Mouse (Mus musculus): Measurements from ENCODE around the gene Adamtsl4. TPM values are rescaled to one million over a fixed set of nuclear protein-coding genes. Genes with fewer than 3 reads are reported as not detected.
A peak's percentile ranks its signal among the peaks of the same experiment; 100 is the strongest.
"Not testable (repeated sequence)": the region's sequence is repeated elsewhere in the genome, so short reads cannot be mapped to it uniquely, and the experiment has no call there.

Adamtsl4 gene
- polyA plus RNA-seq, 1 experiment from 2014 or later = 0.74 TPM

DNA sequence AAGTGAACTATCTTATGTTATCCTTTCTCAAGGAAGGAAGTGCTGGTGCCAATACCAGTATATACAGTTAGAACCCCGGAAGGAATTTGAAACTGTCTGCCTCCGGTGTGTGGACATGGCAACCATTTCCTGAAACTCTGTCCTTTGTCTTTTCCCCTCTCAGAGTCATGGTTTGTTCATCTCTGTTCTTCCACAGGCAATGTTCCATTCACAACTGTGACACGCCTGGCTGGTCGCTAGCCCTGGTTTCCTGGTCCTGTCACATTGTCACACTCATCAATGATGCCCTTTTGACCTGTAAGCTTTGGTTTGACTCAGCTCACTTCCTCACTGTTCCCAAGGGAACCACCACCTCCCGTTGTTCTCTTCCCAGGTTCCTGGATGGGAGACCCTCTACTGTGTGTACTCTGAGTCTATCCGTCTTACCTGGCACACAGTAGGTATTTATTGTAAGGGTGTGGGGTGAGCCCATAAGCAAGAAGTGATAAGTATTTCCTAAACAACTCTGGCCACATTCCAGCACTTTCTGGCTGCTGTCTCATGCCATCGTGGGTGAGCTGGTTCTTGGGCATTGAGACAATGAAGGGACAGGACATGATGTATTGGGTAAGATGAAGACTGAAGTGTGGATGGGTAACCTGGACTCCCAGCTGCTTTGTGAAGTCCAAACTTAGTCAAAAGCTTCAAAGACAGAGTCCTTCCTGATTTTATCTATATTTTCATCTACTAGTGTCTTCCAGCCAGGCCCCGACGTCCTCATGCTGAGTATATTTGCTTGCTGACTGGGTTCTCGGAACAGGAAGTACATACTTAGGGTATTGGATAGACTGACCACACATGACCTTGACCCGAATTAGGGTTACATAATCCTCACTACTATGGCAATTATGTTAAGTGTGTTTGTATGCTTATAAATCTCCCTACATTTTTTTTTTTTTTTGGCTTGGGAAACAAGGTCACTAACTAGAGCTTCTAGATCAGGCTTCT lies 6.4 kb upstream of the Adamtsl4 start:
- no peaks in the 10 kb centered on the region for H3K27me3 ChIP-seq (ENCODE audit: control insufficient read depth, insufficient read depth, low read depth, low read length)
- ATAC-seq (ENCODE audit: low read depth) = peak; percentile 36
- H3K27ac ChIP-seq (ENCODE audit: low read length) = peak overlapping the region; percentile 42; the same call in 1 of the 2 replicates
- peaks cover 13% of the 10 kb centered on the region for H3K4me1 ChIP-seq (ENCODE audit: control insufficient read depth, low read depth, low read length)
- H3K4me2 ChIP-seq (ENCODE audit: low read depth, low read length) = no peak overlapping the region
- WGBS (ENCODE audit: insufficient replicate concordance) = 33% methylated on average over 11 of the region's 11 CpGs
- H3K36me3 ChIP-seq (ENCODE audit: control insufficient read depth, insufficient read depth) = no peaks in the 10 kb centered on the region
- no peak overlapping the region for H3K9ac ChIP-seq (ENCODE audit: low read depth, low read length)
- no peaks in the 10 kb centered on the region for H3K9me3 ChIP-seq (replicated peaks; ENCODE audit: control insufficient read depth, low read length)
- no peak overlapping the region for H3K4me3 ChIP-seq (ENCODE audit: low read depth, low read length)

DNA sequence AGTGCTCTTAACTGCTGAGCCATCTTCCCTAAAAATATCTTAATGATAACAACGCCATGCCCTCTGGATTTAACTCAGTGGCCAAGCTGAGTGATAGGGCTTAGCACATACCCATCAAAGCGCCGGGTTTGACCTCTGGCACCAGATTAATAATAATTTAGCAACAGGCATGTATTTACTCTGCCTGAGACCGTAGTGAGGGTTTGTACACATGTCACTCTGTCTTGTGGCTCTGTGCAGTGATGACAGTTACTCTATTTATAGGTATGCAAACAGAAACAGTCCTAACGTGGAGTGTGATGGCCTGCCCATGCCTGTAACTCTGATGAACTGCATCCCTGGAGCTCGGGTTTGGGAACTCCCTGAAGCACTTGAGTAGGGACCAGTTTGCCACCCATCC lies 5.0 kb upstream of the Adamtsl4 start:
- H3K4me3 ChIP-seq (ENCODE audit: low read depth, low read length) = no peak overlapping the region
- no peaks in the 10 kb centered on the region for H3K36me3 ChIP-seq (ENCODE audit: control insufficient read depth, insufficient read depth)
- H3K9me3 ChIP-seq (replicated peaks; ENCODE audit: control insufficient read depth, low read length) = no peaks in the 10 kb centered on the region
- WGBS (ENCODE audit: insufficient replicate concordance) = 45% methylated on average over 6 of the region's 6 CpGs
- no peak overlapping the region for H3K4me2 ChIP-seq (ENCODE audit: low read depth, low read length)
- no peak overlapping the region for H3K27ac ChIP-seq (ENCODE audit: low read length)
- H3K9ac ChIP-seq (ENCODE audit: low read depth, low read length) = no peak overlapping the region
- peaks cover 5% of the 10 kb centered on the region for H3K27me3 ChIP-seq (ENCODE audit: control insufficient read depth, insufficient read depth, low read depth, low read length)
- peaks cover 16% of the 10 kb centered on the region for H3K4me1 ChIP-seq (ENCODE audit: control insufficient read depth, low read depth, low read length)
- ATAC-seq (ENCODE audit: low read depth) = peak; percentile 66

DNA sequence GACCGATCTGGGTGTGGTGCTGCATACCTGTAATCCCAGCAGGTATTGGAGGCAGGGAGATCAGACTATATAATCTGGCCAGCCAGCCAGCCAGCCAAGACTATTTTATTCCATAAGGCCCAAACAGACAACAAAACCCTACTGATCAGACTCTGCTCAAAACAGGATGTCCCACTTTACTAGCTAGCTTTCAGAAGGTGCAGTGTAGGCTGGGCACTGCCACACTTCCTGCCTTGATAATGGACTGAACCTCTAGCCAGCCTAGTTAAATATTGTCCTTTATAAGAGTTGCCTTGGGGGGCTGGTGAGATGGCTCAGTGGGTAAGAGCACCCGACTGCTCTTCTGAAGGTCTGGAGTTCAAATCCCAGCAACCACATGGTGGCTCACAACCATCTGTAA lies 2.8 kb upstream of the Adamtsl4 start:
- H3K27ac ChIP-seq (ENCODE audit: low read length); H3K4me3 ChIP-seq (ENCODE audit: low read depth, low read length); H3K9me3 ChIP-seq (replicated peaks; ENCODE audit: control insufficient read depth, low read length); H3K36me3 ChIP-seq (ENCODE audit: control insufficient read depth, insufficient read depth); H3K9ac ChIP-seq (ENCODE audit: low read depth, low read length); H3K4me2 ChIP-seq (ENCODE audit: low read depth, low read length); ATAC-seq (ENCODE audit: low read depth): not testable (repeated sequence)
- H3K27me3 ChIP-seq (ENCODE audit: control insufficient read depth, insufficient read depth, low read depth, low read length) = peaks cover 21% of the 10 kb centered on the region
- WGBS (ENCODE audit: insufficient replicate concordance) = 77% methylated on average over 2 of the region's 2 CpGs
- H3K4me1 ChIP-seq (ENCODE audit: control insufficient read depth, low read depth, low read length) = peaks cover 21% of the 10 kb centered on the region

DNA sequence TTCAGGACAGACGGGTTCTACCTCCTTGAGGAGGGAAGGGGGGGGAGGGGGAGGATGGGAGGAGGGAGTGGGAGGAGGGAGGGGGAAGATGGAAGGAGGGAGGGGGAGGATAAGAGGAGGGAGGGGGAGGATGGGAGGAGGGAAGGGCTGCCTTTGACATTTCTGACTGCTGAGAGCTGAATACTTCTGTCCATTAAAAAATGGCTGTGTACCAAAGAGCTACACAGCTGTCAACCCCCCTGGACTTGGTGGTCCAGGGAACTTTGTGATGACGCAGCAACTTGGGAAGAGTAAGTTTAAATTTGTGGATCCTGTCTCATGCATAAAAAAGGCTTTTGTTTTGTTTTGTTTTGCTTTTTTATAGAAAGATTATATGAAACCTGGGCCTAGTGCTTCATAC lies 2.2 kb upstream of the Adamtsl4 start:
- no peak overlapping the region for H3K9ac ChIP-seq (ENCODE audit: low read depth, low read length)
- H3K27ac ChIP-seq (ENCODE audit: low read length) = no peak overlapping the region
- H3K36me3 ChIP-seq (ENCODE audit: control insufficient read depth, insufficient read depth) = no peaks in the 10 kb centered on the region
- no peak overlapping the region for H3K4me2 ChIP-seq (ENCODE audit: low read depth, low read length)
- 49% methylated on average over 2 of the region's 2 CpGs for WGBS (ENCODE audit: insufficient replicate concordance)
- no peaks in the 10 kb centered on the region for H3K9me3 ChIP-seq (replicated peaks; ENCODE audit: control insufficient read depth, low read length)
- H3K27me3 ChIP-seq (ENCODE audit: control insufficient read depth, insufficient read depth, low read depth, low read length) = peaks cover 21% of the 10 kb centered on the region
- H3K4me3 ChIP-seq (ENCODE audit: low read depth, low read length) = no peak overlapping the region
- H3K4me1 ChIP-seq (ENCODE audit: control insufficient read depth, low read depth, low read length) = peaks cover 21% of the 10 kb centered on the region
- no peak for ATAC-seq (ENCODE audit: low read depth)

GRCm38 (mm10) chr3:95689171-95689915 lies 1.6 kb upstream of the Adamtsl4 start:
- H3K4me2 ChIP-seq (ENCODE audit: low read depth, low read length) = no peak overlapping the region
- peaks cover 20% of the 10 kb centered on the region for H3K4me1 ChIP-seq (ENCODE audit: control insufficient read depth, low read depth, low read length)
- H3K9ac ChIP-seq (ENCODE audit: low read depth, low read length) = no peak overlapping the region
- no peaks in the 10 kb centered on the region for H3K9me3 ChIP-seq (replicated peaks; ENCODE audit: control insufficient read depth, low read length)
- 34% methylated on average over 11 of the region's 11 CpGs for WGBS (ENCODE audit: insufficient replicate concordance)
- H3K36me3 ChIP-seq (ENCODE audit: control insufficient read depth, insufficient read depth) = no peaks in the 10 kb centered on the region
- H3K27me3 ChIP-seq (ENCODE audit: control insufficient read depth, insufficient read depth, low read depth, low read length) = peaks cover 21% of the 10 kb centered on the region
- ATAC-seq (ENCODE audit: low read depth) = no peak
- H3K4me3 ChIP-seq (ENCODE audit: low read depth, low read length) = no peak overlapping the region
- H3K27ac ChIP-seq (ENCODE audit: low read length) = no peak overlapping the region

DNA sequence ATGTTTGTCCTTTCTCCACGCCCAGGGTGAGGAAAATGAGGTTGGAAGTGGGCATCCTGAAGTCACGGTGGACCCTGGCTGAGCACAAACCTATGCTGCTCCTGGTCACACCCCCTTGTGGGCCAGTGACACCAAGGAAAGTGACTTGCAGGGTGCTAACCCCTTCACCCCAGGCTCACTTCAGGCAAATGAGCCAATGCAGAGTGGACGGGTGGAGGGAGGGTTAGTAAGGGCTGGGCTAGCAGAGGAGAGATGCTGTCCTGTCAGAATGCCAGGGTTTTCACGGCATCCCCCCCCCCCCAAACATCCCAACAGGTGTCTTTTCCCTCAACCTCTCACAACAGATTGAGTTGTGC lies 571 bp downstream of the Adamtsl4 start:
- H3K36me3 ChIP-seq (ENCODE audit: control insufficient read depth, insufficient read depth) = no peaks in the 10 kb centered on the region
- H3K4me2 ChIP-seq (ENCODE audit: low read depth, low read length) = peak overlapping the region; percentile 77
- no peak overlapping the region for H3K27ac ChIP-seq (ENCODE audit: low read length)
- H3K4me1 ChIP-seq (ENCODE audit: control insufficient read depth, low read depth, low read length) = peaks cover 8% of the 10 kb centered on the region
- no peaks in the 10 kb centered on the region for H3K9me3 ChIP-seq (replicated peaks; ENCODE audit: control insufficient read depth, low read length)
- no peak for ATAC-seq (ENCODE audit: low read depth)
- H3K4me3 ChIP-seq (ENCODE audit: low read depth, low read length) = peak overlapping the region; percentile 43
- H3K27me3 ChIP-seq (ENCODE audit: control insufficient read depth, insufficient read depth, low read depth, low read length) = peaks cover 21% of the 10 kb centered on the region
- WGBS (ENCODE audit: insufficient replicate concordance) = 29% methylated on average over 4 of the region's 4 CpGs
- no peak overlapping the region for H3K9ac ChIP-seq (ENCODE audit: low read depth, low read length)

DNA sequence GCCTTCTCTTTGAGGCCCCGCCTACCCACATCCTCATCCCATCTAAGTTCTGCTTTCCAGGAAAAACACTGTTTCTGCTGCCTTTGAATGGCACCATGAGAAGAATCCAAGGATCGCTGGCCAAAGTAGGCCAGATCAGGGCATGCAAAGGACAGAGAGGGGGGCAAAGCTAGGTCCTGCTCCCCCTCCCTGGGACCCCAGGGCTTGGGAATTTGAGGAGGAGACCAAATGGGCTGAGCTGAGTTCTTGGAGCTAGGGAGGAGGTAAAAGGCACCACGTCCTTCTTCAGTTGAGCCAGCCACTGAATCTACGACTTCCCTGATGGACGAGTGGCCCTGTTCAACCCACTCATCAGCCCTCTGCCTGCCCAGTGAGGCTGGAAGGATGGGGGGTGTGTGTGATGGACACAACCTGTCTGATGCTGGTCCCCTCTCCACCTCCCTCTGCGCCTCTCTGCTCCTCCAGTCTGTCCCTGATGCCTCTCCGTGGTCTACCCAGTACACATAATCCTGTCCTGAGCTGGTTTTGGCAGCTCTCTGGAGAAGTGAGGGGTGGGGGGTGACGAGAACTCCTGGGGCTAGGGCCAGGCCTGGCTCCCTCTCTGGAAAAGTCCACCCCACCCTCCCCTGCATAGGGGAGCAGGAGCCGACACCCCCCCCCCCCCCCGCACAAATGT lies 1.1 kb downstream of the Adamtsl4 start:
- Histone ChIP-seq H3K9me3 (replicated peaks; ENCODE audit: control insufficient read depth, low read length) (no peaks in the 10 kb centered on the region), H3K4me3 (ENCODE audit: low read depth, low read length) (no peak overlapping the region), H3K4me2 (ENCODE audit: low read depth, low read length) (no peak overlapping the region), H3K9ac (ENCODE audit: low read depth, low read length) (no peak overlapping the region), H3K27me3 (ENCODE audit: control insufficient read depth, insufficient read depth, low read depth, low read length) (peaks cover 21% of the 10 kb centered on the region), H3K27ac (ENCODE audit: low read length) (no peak overlapping the region), H3K36me3 (ENCODE audit: control insufficient read depth, insufficient read depth) (no peaks in the 10 kb centered on the region), H3K4me1 (ENCODE audit: control insufficient read depth, low read depth, low read length) (peaks cover 8% of the 10 kb centered on the region)
- WGBS (ENCODE audit: insufficient replicate concordance) = 55% methylated on average over 9 of the region's 10 CpGs
- ATAC-seq (ENCODE audit: low read depth) = no peak

DNA sequence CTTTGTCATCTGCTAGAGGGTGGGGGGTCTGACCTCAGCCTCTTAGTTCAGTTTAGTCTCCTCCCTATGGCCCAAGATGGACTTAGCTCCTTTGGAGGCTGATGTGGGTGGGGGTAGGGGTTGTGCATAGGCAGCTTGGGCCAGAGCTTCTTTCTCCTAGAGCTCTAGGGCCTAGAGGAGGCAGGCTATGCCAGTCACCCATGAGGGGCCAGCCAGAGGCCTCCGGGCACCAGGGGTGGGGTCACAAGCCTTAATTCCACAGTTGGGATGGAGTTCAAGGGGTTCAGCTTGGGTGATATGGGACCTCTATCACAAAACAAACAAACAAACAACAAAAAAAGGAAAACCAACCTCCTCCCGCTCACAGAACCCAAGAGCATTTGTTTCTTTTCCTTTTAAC lies 2.0 kb downstream of the Adamtsl4 start:
- Histone ChIP-seq H3K27me3 (ENCODE audit: control insufficient read depth, insufficient read depth, low read depth, low read length) (peaks cover 21% of the 10 kb centered on the region), H3K36me3 (ENCODE audit: control insufficient read depth, insufficient read depth) (no peaks in the 10 kb centered on the region), H3K4me3 (ENCODE audit: low read depth, low read length) (no peak overlapping the region), H3K27ac (ENCODE audit: low read length) (no peak overlapping the region), H3K9me3 (replicated peaks; ENCODE audit: control insufficient read depth, low read length) (no peaks in the 10 kb centered on the region), H3K4me1 (ENCODE audit: control insufficient read depth, low read depth, low read length) (peaks cover 8% of the 10 kb centered on the region), H3K9ac (ENCODE audit: low read depth, low read length) (no peak overlapping the region), H3K4me2 (ENCODE audit: low read depth, low read length) (no peak overlapping the region)
- 70% methylated on average over 2 of the region's 2 CpGs for WGBS (ENCODE audit: insufficient replicate concordance)
- ATAC-seq (ENCODE audit: low read depth) = no peak
